Mouse (Mus musculus) layer of hippocampus, adult 6 months (tissue): ENCODE measurements around the gene Gm11027. TPM values are rescaled to one million over a fixed set of nuclear protein-coding genes. Genes with fewer than 3 reads are reported as not detected.

Experiments
- long read RNA-seq, 2 experiments: library from polyadenylated mRNA; unstranded; transcript quantifications; one replicate each; pipeline ENCODE4 v2.0.0; 2019 to 2020
- microRNA-seq: library from miRNA; unstranded; fragments of <30 nt; microRNA quantifications from one replicate; pipeline ENCODE4 v1.2.0, GENCODE M21; 2020
- polyA plus RNA-seq: library from polyadenylated mRNA; unstranded; fragments of <200 nt; fragmentation: Nextera tagmentation; gene quantifications from 2 replicates; pipeline ENCODE4 v1.2.3, GENCODE M21; 2021

The Gm11027 gene
- not detected in 2 replicates for polyA plus RNA-seq
- long read RNA-seq, experiment 1, result 0 reads
- long read RNA-seq, experiment 2, result 0 reads

DNA sequence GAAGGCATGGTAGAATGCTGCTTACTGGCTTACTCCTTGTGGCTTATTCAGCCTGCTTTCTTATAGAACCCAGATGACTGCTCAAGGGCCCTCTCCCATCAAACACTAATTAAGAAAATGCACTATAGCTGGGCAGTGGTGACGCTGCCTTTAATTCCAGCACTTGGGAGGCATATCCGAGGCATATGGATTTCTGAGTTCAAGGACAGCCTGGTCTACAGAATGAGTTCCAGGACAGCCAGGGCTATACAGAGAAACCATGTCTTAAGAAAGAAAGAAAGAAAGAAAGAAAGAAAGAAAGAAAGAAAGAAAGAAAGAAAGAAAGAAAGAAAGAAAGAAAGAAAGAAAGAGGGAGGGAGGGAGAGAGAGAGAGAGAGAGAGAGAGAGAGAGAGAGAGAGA, at the start of gene Gm11027:
Gene Gm11027 (plus strand): TSS at position 301 of the 400 bp plus-strand sequence.

GRCm38 (mm10) chr12:116262555-116263341, 12.4 kb upstream of the Gm11027 start, which contains the start of gene Wdr60:
Gene Wdr60 (minus strand): TSS chr12:116263022.

DNA sequence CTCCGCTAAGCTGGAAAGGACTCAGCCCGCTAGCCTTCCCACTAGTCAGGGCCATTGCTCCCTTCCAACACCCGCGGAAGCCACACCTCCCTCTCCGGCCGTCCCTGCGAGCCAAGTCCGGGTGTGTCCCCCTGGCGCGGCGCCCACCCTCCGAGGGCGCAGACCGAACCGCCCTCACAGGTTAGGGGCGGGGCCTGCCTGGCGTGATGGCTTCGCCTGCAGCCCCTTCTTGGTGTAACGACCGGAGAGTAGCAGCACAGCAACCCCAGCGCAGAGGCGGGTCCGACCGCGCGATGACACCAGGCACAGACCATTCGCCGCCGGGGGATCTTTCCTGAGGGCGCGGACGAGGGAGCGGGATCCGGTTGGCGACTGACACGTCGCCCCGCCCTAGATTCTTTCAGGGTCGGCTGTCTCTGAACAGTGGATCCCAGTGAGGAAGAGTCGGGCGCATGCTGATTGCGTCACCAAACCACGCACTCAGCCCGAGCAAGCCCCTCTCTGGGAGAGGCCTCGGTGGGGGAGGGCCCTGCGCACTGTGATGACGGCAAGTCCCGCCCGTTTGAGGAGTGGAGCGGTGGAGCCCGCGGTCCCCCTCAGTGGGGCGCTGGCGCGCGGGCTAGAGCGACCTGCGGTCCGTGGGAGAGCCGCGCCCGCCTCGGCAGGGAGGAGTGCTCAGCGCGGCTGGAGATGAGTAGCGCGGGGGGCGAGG, 5.6 kb downstream of the Gm11027 start, which contains the start of gene Esyt2:
Gene Esyt2 (plus strand): TSS at position 544 of the 712 bp plus-strand sequence.

Small RNAs within 50 kb of the gene (microRNA-seq; reads per million reads assigned to microRNA genes)
- not detected for gene Gm23190

Other genes starting within 250 kb of the Gm11027 start
- gene Zfp386, start 227.7 kb upstream of the Gm11027 start, polyA plus RNA-seq, result 19.7 and 20.5 TPM in 2 replicates
- gene Vipr2, start 197.7 kb upstream of the Gm11027 start, polyA plus RNA-seq, result 0.45 and 0.69 TPM in 2 replicates
- gene Wdr60, start 12.4 kb upstream of the Gm11027 start, polyA plus RNA-seq, result 12.6 and 13.5 TPM in 2 replicates
- gene Esyt2, start 5.8 kb downstream of the Gm11027 start, polyA plus RNA-seq, result 5.2 and 5.5 TPM in 2 replicates
- 0.93 and 0.94 TPM in 2 replicates for gene Ncapg2, start 130.0 kb downstream of the Gm11027 start, polyA plus RNA-seq
- 49.0 and 62.8 TPM in 2 replicates for gene Ptprn2, start 210.3 kb downstream of the Gm11027 start, polyA plus RNA-seq